Mouse (Mus musculus) neural tube, postnatal 0 days (tissue): ENCODE results near the gene Phldb2. TPM values are rescaled to one million over a fixed set of nuclear protein-coding genes. Genes with fewer than 3 reads are reported as not detected.

Experiments
- polyA plus RNA-seq: library from polyadenylated mRNA; unstranded; fragments of >200 nt; fragmentation: Nextera tagmentation; extraction: Ambion mirVana; gene quantifications from 2 replicates; pipeline ENCODE4 v1.2.1, GENCODE M21; 2015

The Phldb2 gene
- 6.6 TPM in 2 replicates for polyA plus RNA-seq

DNA sequence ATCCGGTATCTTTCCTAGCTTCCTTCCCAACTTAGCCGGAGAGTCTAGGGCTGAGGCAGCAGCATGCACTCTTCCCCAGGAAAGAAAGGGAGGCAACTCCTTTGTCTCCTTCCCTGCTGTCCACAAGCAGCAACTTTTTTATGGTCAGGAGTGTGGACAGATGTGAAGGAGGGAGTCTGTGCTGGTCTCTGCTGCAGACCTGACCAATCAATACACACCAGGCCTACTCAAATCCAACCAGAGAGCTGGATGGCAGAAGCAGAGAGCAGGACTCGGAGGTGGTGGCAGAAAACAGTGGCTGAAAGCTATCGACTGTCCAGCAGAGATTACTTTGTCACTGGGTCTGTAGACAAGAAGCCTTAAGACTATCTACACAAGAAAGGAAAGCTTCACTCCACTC lies at the start of gene Phldb2:
Phldb2 (minus strand) TSS at position 205 of the 400 bp plus-strand sequence.

DNA sequence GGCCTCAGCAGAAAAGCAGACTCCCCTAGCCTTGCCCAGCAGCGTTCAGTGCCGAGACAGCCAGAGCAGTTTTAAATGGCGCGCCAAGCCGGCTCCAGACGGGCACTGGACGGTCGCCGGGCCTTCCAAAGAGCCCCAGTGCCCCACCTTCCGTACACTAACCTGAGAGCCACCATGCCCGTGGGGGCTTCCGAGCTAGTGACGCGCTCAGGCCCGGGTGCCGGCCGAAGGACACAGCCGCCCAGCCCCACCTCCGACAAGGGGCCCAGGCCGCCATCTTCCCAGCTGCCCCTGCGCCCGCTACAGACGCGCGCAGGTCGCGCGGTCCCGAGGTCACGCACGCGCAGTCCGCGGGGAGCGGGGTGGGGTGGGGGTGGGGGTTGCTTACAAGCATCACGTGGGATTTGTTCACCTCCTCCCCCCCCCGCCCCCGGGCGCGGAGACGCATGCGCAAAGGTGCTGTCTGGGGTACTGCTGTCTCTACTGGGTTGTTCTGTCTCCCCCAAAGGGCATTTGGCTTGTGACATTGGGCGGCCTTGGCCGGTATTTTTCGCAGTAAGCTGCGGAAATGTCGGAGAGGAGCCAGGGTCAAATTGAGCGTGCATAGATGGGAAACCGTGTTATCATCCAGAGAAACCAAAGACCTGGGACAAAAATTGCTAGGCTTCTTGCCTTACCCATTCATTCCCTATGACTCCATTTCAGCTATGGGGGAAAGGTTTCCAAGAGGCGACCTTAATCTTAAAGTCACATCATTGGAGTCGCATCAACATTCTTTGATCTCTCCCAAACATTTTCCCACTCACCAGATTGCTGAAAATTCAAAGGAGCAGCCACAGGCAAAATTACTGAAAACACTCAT lies 210.6 kb downstream of the Phldb2 start, which contains the start of gene Abhd10:
Abhd10 (minus strand) TSS at position 341 of the 862 bp plus-strand sequence.

DNA sequence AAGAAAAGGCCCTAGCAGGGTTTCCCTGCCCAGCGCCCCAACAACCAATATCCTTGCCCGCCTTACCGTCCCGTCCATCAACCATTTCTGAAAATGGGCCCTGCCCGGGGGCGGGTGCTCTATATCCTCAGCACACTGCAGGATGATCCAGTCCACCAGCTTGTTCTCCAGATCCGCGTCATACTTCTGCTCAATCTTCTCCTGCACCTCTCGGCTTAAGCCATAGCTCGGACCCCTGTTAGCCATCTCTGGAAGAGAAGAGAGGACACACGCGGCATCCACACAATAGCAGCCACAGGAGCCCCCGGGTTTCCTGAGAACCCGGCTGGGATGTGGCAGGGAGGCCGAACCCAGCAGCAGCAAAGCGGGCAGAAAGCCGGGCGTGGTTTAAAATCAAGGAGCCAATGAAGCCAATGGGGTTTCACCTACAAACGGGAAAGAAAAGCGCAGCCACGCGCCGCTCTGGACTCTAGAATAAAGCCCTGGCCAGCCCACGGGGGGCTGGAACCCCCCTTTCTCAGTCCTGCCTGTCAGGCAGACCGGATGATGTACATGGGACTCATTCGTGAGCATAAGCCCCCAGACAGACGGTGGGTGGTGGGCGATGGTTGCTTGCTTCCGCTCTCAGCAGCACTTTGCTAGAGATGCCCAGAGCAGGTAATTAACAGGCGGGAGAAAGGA lies 229.2 kb downstream of the Phldb2 start, which contains the start of gene Tagln3:
Tagln3 (minus strand) TSS at position 548 of the 681 bp plus-strand sequence.

Other genes with a start within 250 kb of the Phldb2 start
- 357 and 402 TPM in 2 replicates for gene Tagln3, start 229.0 kb downstream of the Phldb2 start, polyA plus RNA-seq
- 35.7 and 39.1 TPM in 2 replicates for gene Abhd10, start 210.6 kb downstream of the Phldb2 start, polyA plus RNA-seq
- gene Plcxd2, start 56.6 kb upstream of the Phldb2 start, polyA plus RNA-seq = 15.1 and 17.3 TPM in 2 replicates
- 0.12 and 0.14 TPM in 2 replicates for gene Cd96, start 166.7 kb upstream of the Phldb2 start, polyA plus RNA-seq
- gene Gm4737, start 201.5 kb upstream of the Phldb2 start, polyA plus RNA-seq = 2.2 and 2.6 TPM in 2 replicates